Mouse (Mus musculus) lung, embryonic 16.5 days (tissue): ENCODE measurements around the gene Phlpp2. TPM values are rescaled to one million over a fixed set of nuclear protein-coding genes. Genes with fewer than 3 reads are reported as not detected.

Experiments
- ATAC-seq: fragments of 200-750 bp; cut with Nextera tagmentation; 2 replicates; pipeline ENCODE4 v1.8.0; 2017; ENCODE audit warnings: low read depth, mild to moderate bottlenecking, moderate library complexity
- H3K27ac ChIP-seq: fragments of 300-500 bp; sonication (generic); 2 replicates; pipeline ENCODE4 v1.5.1; 2014; ENCODE audit warnings: mild to moderate bottlenecking, control low read depth, low read length
- H3K27me3 ChIP-seq: fragments of 300-500 bp; sonication (generic); 2 replicates; pipeline ENCODE4 v1.6.1; 2014; ENCODE audit warnings: low read depth, low read length, mixed read lengths; ENCODE audit not compliant: control insufficient read depth, insufficient read depth
- H3K36me3 ChIP-seq: fragments of 300-500 bp; sonication (generic); 2 replicates; pipeline ENCODE4 v1.6.1; 2014; ENCODE audit warnings: low read length; ENCODE audit not compliant: control insufficient read depth, insufficient read depth
- H3K4me1 ChIP-seq: fragments of 300-500 bp; sonication (generic); replicated peaks from 2 replicates; pipeline ENCODE4 v1.6.1; 2014; ENCODE audit warnings: low read length, mixed read lengths; ENCODE audit not compliant: control insufficient read depth, insufficient read depth
- H3K4me2 ChIP-seq: fragments of 300-500 bp; sonication (generic); 2 replicates; pipeline ENCODE4 v1.6.1; 2014; ENCODE audit warnings: low read depth, low read length, control low read depth
- H3K4me3 ChIP-seq: fragments of 300-500 bp; sonication (generic); 2 replicates; pipeline ENCODE4 v1.5.1; 2014; ENCODE audit warnings: mild to moderate bottlenecking, low read length, control low read depth
- H3K9ac ChIP-seq: fragments of 300-500 bp; sonication (generic); 2 replicates; pipeline ENCODE4 v1.6.1; 2014; ENCODE audit warnings: low read length, control low read depth
- H3K9me3 ChIP-seq: fragments of 300-500 bp; sonication (generic); 2 replicates; pipeline ENCODE4 v1.6.1; 2016; ENCODE audit warnings: low read length; ENCODE audit not compliant: control insufficient read depth
- WGBS: fragments of 180-500 bp; shearing (Covaris S2); extraction: QIAGEN DNeasy Blood & Tissue Kit; methylation state at CpG from one replicate; pipeline ENCODE4 v1.1.7; 2014; 5-methylcytosine and 5-hydroxymethylcytosine counted together
- polyA plus RNA-seq: library from polyadenylated mRNA; unstranded; fragments of >200 nt; fragmentation: Nextera tagmentation; extraction: Ambion mirVana; gene quantifications from 2 replicates; pipeline ENCODE4 v1.2.1, GENCODE M21; 2015

Gene Phlpp2
- polyA plus RNA-seq, 1 experiment from 2014 or later: 2.2 TPM

DNA sequence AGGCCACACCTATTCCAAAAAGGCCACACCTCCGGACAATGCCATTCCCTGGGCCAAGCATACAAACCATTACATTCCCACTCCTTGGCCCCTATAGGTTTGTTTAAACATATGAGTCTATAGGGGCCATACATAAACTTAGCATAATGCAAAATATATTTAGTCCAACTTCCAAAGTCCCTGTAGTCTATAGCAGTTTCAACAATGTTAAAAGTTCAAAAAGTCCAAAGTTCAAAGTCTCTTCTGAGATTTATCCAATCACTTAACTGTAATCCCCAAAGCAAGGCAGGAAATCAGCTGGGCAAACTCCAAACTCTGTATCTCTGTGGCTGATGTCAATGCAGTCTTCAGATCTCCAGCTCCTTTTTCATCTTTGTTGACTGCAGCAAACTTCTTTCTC is 20.9 kb downstream of the Phlpp2 start:
- Histone ChIP-seq H3K36me3 (peaks cover 10% of the 10 kb centered on the region), H3K27ac (no peak overlapping the region), H3K27me3 (no peaks in the 10 kb centered on the region), H3K9ac (no peak overlapping the region), H3K4me1 (no peaks in the 10 kb centered on the region), H3K4me3 (no peak overlapping the region), H3K9me3 (peaks cover 3% of the 10 kb centered on the region; the same call in 1 of the 2 replicates), H3K4me2 (no peak overlapping the region)
- ATAC-seq: no peak
- 96% methylated on average over 1 of the region's 1 CpGs for WGBS

- WGBS: 89% methylated on average over 3 of the region's 3 CpGs
- Histone ChIP-seq H3K27me3 (no peaks in the 10 kb centered on the region), H3K4me2 (no peak overlapping the region), H3K9me3 (peaks cover 3% of the 10 kb centered on the region; the same call in 1 of the 2 replicates), H3K4me1 (no peaks in the 10 kb centered on the region), H3K27ac (no peak overlapping the region), H3K36me3 (peaks cover 10% of the 10 kb centered on the region), H3K9ac (no peak overlapping the region), H3K4me3 (no peak overlapping the region)
- ATAC-seq: no peak
These were observed 22.6 kb downstream of the Phlpp2 start for GRCm38 (mm10) chr8:109890794-109891585.

DNA sequence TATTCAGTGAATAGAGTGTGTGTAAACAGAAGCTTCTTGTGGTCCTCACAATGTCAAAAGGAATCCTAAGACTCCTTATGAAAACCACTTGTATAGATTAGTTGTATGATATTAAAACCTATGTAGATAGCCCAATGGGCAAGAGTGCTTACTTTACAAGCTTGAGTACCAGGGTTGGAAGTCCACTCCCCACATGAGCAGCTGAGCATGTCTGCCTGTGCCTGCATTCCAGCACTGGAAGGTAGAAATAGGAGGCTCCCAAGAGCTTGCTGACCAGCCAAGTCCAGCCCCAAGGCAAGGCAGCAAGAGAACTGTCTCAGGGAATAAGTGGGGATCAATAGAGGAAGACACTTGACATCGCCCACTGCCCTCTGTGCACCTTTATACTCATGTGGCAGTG is 26.3 kb downstream of the Phlpp2 start:
- H3K27ac ChIP-seq: no peak overlapping the region
- H3K4me1 ChIP-seq: no peaks in the 10 kb centered on the region
- WGBS: 82% methylated on average over 1 of the region's 1 CpGs
- H3K27me3 ChIP-seq: no peaks in the 10 kb centered on the region
- no peak overlapping the region for H3K4me2 ChIP-seq
- H3K4me3 ChIP-seq: no peak overlapping the region
- H3K9ac ChIP-seq: no peak overlapping the region
- H3K36me3 ChIP-seq: peaks cover 10% of the 10 kb centered on the region
- ATAC-seq: peak; percentile 51
- peaks cover 3% of the 10 kb centered on the region; the same call in 1 of the 2 replicates for H3K9me3 ChIP-seq

GRCm38 (mm10) chr8:109895355-109895754 is 27.0 kb downstream of the Phlpp2 start:
- H3K9ac ChIP-seq: no peak overlapping the region
- H3K36me3 ChIP-seq: peaks cover 7% of the 10 kb centered on the region
- no peaks in the 10 kb centered on the region for H3K4me1 ChIP-seq
- no peak overlapping the region for H3K4me3 ChIP-seq
- H3K4me2 ChIP-seq: no peak overlapping the region
- no peak overlapping the region for H3K27ac ChIP-seq
- H3K27me3 ChIP-seq: no peaks in the 10 kb centered on the region
- WGBS: 72% methylated on average over 12 of the region's 12 CpGs
- ATAC-seq: no peak
- peaks cover 3% of the 10 kb centered on the region; the same call in 1 of the 2 replicates for H3K9me3 ChIP-seq

GRCm38 (mm10) chr8:109902379-109902778 is 34.0 kb downstream of the Phlpp2 start:
- Histone ChIP-seq H3K27ac (no peak overlapping the region), H3K36me3 (no peaks in the 10 kb centered on the region), H3K9ac (no peak overlapping the region), H3K4me3 (no peak overlapping the region), H3K4me2 (no peak overlapping the region), H3K4me1 (0 out of 2 replicates have a peak, but pooled peaks cover 4% of the 10 kb centered on the region), H3K27me3 (no peaks in the 10 kb centered on the region), H3K9me3 (no peaks in the 10 kb centered on the region)
- ATAC-seq: no peak

- Histone ChIP-seq H3K4me1 (0 out of 2 replicates have a peak, but pooled peaks cover 4% of the 10 kb centered on the region), H3K36me3 (peaks cover 5% of the 10 kb centered on the region), H3K9ac (no peak overlapping the region), H3K9me3 (no peaks in the 10 kb centered on the region), H3K4me3 (no peak overlapping the region), H3K4me2 (no peak overlapping the region), H3K27ac (no peak overlapping the region), H3K27me3 (no peaks in the 10 kb centered on the region)
- WGBS: 72% methylated on average over 10 of the region's 10 CpGs
- no peak for ATAC-seq
These were observed 35.6 kb downstream of the Phlpp2 start for GRCm38 (mm10) chr8:109903909-109904469.

- Histone ChIP-seq H3K27me3 (no peaks in the 10 kb centered on the region), H3K36me3 (peaks cover 12% of the 10 kb centered on the region), H3K9ac (no peak overlapping the region), H3K27ac (no peak overlapping the region), H3K4me3 (no peak overlapping the region), H3K4me2 (no peak overlapping the region), H3K4me1 (0 out of 2 replicates have a peak, but pooled peaks cover 4% of the 10 kb centered on the region), H3K9me3 (no peaks in the 10 kb centered on the region)
- 86% methylated on average over 1 of the region's 1 CpGs for WGBS
- no peak for ATAC-seq
These were observed 36.8 kb downstream of the Phlpp2 start for GRCm38 (mm10) chr8:109904928-109905668.

GRCm38 (mm10) chr8:109906907-109907306 is 38.6 kb downstream of the Phlpp2 start:
- no peak overlapping the region for H3K4me3 ChIP-seq
- H3K27ac ChIP-seq: no peak overlapping the region
- no peaks in the 10 kb centered on the region for H3K9me3 ChIP-seq
- H3K4me2 ChIP-seq: no peak overlapping the region
- peaks cover 12% of the 10 kb centered on the region for H3K36me3 ChIP-seq
- H3K27me3 ChIP-seq: no peaks in the 10 kb centered on the region
- WGBS: 96% methylated on average over 3 of the region's 3 CpGs
- ATAC-seq: no peak
- H3K4me1 ChIP-seq: no peaks in the 10 kb centered on the region
- no peak overlapping the region for H3K9ac ChIP-seq

DNA sequence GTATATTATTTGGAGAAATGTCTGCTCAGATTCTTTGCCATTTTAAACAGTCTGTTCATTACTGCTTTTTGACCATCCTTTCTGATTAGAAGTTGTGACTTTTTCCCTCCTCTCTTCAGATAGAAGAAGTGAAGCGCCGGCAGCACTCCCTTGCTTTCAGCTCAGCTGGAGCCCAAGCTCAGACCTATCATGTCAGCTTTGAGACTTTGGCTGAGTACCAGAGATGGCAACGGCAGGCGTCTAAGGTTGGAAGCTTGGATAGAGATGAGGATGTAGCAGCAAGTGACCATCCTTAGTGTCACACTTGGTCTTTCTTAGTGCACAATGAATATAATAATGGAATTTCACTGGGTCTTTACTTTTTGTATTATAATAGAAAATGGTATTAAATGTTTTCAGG is 39.0 kb downstream of the Phlpp2 start:
- no peak overlapping the region for H3K27ac ChIP-seq
- no peaks in the 10 kb centered on the region for H3K27me3 ChIP-seq
- H3K9ac ChIP-seq: no peak overlapping the region
- no peaks in the 10 kb centered on the region for H3K9me3 ChIP-seq
- no peak for ATAC-seq
- no peak overlapping the region for H3K4me3 ChIP-seq
- H3K36me3 ChIP-seq: peaks cover 16% of the 10 kb centered on the region
- 91% methylated on average over 4 of the region's 4 CpGs for WGBS
- no peak overlapping the region for H3K4me2 ChIP-seq
- no peaks in the 10 kb centered on the region for H3K4me1 ChIP-seq
